Comparison of ENCODE assay signal across 8 mouse cellular contexts in genomic region chr11:119258572-119259322, GRCm38 (mm10). TPM values are rescaled to one million over a fixed set of nuclear protein-coding genes. Genes with fewer than 3 reads are reported as not detected.
DNase-seq lines count a peak whose midpoint lies in the region; ATAC-seq and TF ChIP-seq lines count a peak whose summit lies in the region.

No protein-coding gene starts in this region.

- H3ac ChIP-seq in myocyte (ENCODE audit: control insufficient read depth, insufficient read length), result no peak overlapping the region

- H3K27ac ChIP-seq in forebrain, embryonic 15.5 days (replicated peaks), result peak overlapping the region; percentile 31; the same call in 1 of the 2 replicates
- H3K27ac ChIP-seq in liver, embryonic 13.5 days, result peak overlapping the region; percentile 29; the same call in 1 of the 2 replicates
- peak overlapping the region; percentile 42 for H3K27ac ChIP-seq in stomach, embryonic 16.5 days (ENCODE audit: low read length)

- H3K27me3 ChIP-seq in forebrain, embryonic 15.5 days, result no peaks in the 10 kb centered on the region
- H3K27me3 ChIP-seq in liver, embryonic 13.5 days, result no peaks in the 10 kb centered on the region
- peaks cover 40% of the 10 kb centered on the region for H3K27me3 ChIP-seq in myocyte (ENCODE audit: control insufficient read depth, insufficient read depth, insufficient read length)
- H3K27me3 ChIP-seq in stomach, embryonic 16.5 days (ENCODE audit: control insufficient read depth, insufficient read depth, low read length), result no peaks in the 10 kb centered on the region

- peak overlapping the region; percentile 30 for H3K4me3 ChIP-seq in forebrain, embryonic 15.5 days
- peak overlapping the region; percentile 38 for H3K4me3 ChIP-seq in liver, embryonic 13.5 days (replicated peaks)
- H3K4me3 ChIP-seq in myocyte, result peak overlapping the region; percentile 17
- peak overlapping the region; percentile 30 for H3K4me3 ChIP-seq in stomach, embryonic 16.5 days (replicated peaks; ENCODE audit: low read length)

- H3K9ac ChIP-seq in forebrain, embryonic 15.5 days (replicated peaks), result no peak overlapping the region; the same call in 1 of the 2 replicates
- H3K9ac ChIP-seq in liver, embryonic 13.5 days, result 0 out of 2 replicates have a peak overlapping the region, but pooled peaks have one; percentile 13
- peak overlapping the region; percentile 57 for H3K9ac ChIP-seq in stomach, embryonic 16.5 days (ENCODE audit: low read length)

- intact Hi-C loops in heart, postnatal 14 days (cut with DNase I), result no loop called here

- peak; percentile 85 for DNase-seq in ES-CJ7 (ENCODE audit: low read depth, low spot score)
- peak; percentile 77 for DNase-seq in cerebellum, adult 11-12 months
- DNase-seq in heart, postnatal 14 days, result peak; percentile 63 to 66
- DNase-seq in kidney, postnatal 36 days, result peak; percentile 70 to 80
- DNase-seq in liver, embryonic 13.5 days, result peak; percentile 65

- 64% methylated on average over 23 of the region's 23 CpGs for WGBS in forebrain, embryonic 15.5 days
- WGBS in liver, embryonic 13.5 days (ENCODE audit: insufficient replicate concordance), result 53% methylated on average over 23 of the region's 23 CpGs
- 53% methylated on average over 23 of the region's 23 CpGs for WGBS in stomach, embryonic 16.5 days

- TF ChIP-seq POLR2A in myocyte (IDR thresholded peaks at IDR 0.05; ENCODE audit: insufficient read length, low read depth), result peak; percentile 63

- no peaks in the 10 kb centered on the region for H3K9me3 ChIP-seq in forebrain, embryonic 15.5 days
- no peaks in the 10 kb centered on the region for H3K9me3 ChIP-seq in liver, embryonic 13.5 days (replicated peaks)
- H3K9me3 ChIP-seq in stomach, embryonic 16.5 days (replicated peaks; ENCODE audit: control insufficient read depth, low read length), result no peaks in the 10 kb centered on the region

- peak; percentile 60 for ATAC-seq in forebrain, embryonic 15.5 days (replicated peaks)
- peak; percentile 73 for ATAC-seq in liver, embryonic 13.5 days (ENCODE audit: low read depth)
- peak; percentile 74 for ATAC-seq in stomach, embryonic 16.5 days (ENCODE audit: insufficient read depth, low FRiP score)

- H3K36me3 ChIP-seq in forebrain, embryonic 15.5 days, result peaks cover 3% of the 10 kb centered on the region; the same call in 1 of the 2 replicates
- no peaks in the 10 kb centered on the region for H3K36me3 ChIP-seq in liver, embryonic 13.5 days
- no peaks in the 10 kb centered on the region for H3K36me3 ChIP-seq in myocyte (ENCODE audit: control insufficient read depth, insufficient read depth)
- no peaks in the 10 kb centered on the region for H3K36me3 ChIP-seq in stomach, embryonic 16.5 days (ENCODE audit: control insufficient read depth, insufficient read depth, low read length)

- H3K79me2 ChIP-seq in myocyte (ENCODE audit: control insufficient read depth, insufficient read depth), result no peaks in the 10 kb centered on the region

- H3K4me1 ChIP-seq in forebrain, embryonic 15.5 days, result no peaks in the 10 kb centered on the region
- peaks cover 10% of the 10 kb centered on the region; the same call in 1 of the 2 replicates for H3K4me1 ChIP-seq in liver, embryonic 13.5 days (replicated peaks)
- H3K4me1 ChIP-seq in stomach, embryonic 16.5 days (ENCODE audit: control insufficient read depth, insufficient read depth, low read length), result peaks cover 6% of the 10 kb centered on the region; the same call in 1 of the 2 replicates

- peak overlapping the region; percentile 46 for H3K4me2 ChIP-seq in forebrain, embryonic 15.5 days (replicated peaks)
- H3K4me2 ChIP-seq in liver, embryonic 13.5 days, result peak overlapping the region; percentile 58
- peak overlapping the region; percentile 93 for H3K4me2 ChIP-seq in myocyte (ENCODE audit: low read depth)
- peak overlapping the region; percentile 54 for H3K4me2 ChIP-seq in stomach, embryonic 16.5 days (ENCODE audit: low read depth, low read length)

TF ChIP-seq in myocyte, 11 proteins besides CTCF, POLR2A, EP300 and RAD21:
- TF ChIP-seq MYOG (IDR thresholded peaks at IDR 0.05; ENCODE audit: control insufficient read depth in 1 of 3, insufficient read depth in 1 of 3, insufficient read length in 2 of 3, low read depth in 2 of 3) (no peak), USF1 (IDR thresholded peaks at IDR 0.05; ENCODE audit: low read depth) (peak; percentile 96), E2F4 (IDR thresholded peaks at IDR 0.05; ENCODE audit: insufficient read depth) (no peak), POLR2AphosphoS2 (IDR thresholded peaks at IDR 0.05; ENCODE audit: insufficient read length, low read depth) (peak; percentile 55)

RNA-seq across cellular contexts. Expression of gene Gaa, which starts 8.9 kb away (rescaled TPM):
- polyA plus RNA-seq in forebrain, embryonic 15.5 days (2015; fragmentation: Nextera tagmentation; extraction: Ambion mirVana), result 43.9 and 49.8 TPM in 2 replicates
- 10 to 100 TPM; 53.1 to 56.0 TPM for total RNA-seq in heart, postnatal 14 days (2021)
- polyA plus RNA-seq in liver, embryonic 13.5 days (2015; fragmentation: Nextera tagmentation; extraction: Ambion mirVana), result 17.9 and 21.1 TPM in 2 replicates
- polyA plus RNA-seq in myocyte (2012; fragmentation: generic; extraction: Trizol), result 86.4 TPM
- polyA plus RNA-seq in stomach, embryonic 16.5 days (2015; fragmentation: Nextera tagmentation; extraction: Ambion mirVana), result 74.7 and 85.1 TPM in 2 replicates

RNA-seq across cellular contexts. Expression of gene Ccdc40, which starts 30.4 kb away (rescaled TPM):
- polyA plus RNA-seq in forebrain, embryonic 15.5 days (2015; fragmentation: Nextera tagmentation; extraction: Ambion mirVana), result 12.9 and 13.7 TPM in 2 replicates
- under 1 TPM; 0.15 to 0.31 TPM for total RNA-seq in heart, postnatal 14 days (2021)
- polyA plus RNA-seq in liver, embryonic 13.5 days (2015; fragmentation: Nextera tagmentation; extraction: Ambion mirVana), result 1.4 and 1.8 TPM in 2 replicates
- 0.07 TPM for polyA plus RNA-seq in myocyte (2012; fragmentation: generic; extraction: Trizol)
- 2.3 and 2.4 TPM in 2 replicates for polyA plus RNA-seq in stomach, embryonic 16.5 days (2015; fragmentation: Nextera tagmentation; extraction: Ambion mirVana)

RNA-seq across cellular contexts. Expression of gene Tbc1d16, which starts 30.4 kb away (rescaled TPM):
- polyA plus RNA-seq in forebrain, embryonic 15.5 days (2015; fragmentation: Nextera tagmentation; extraction: Ambion mirVana), result 52.4 and 54.6 TPM in 2 replicates
- total RNA-seq in heart, postnatal 14 days (2021), result 10 to 100 TPM; 68.5 to 68.7 TPM
- polyA plus RNA-seq in liver, embryonic 13.5 days (2015; fragmentation: Nextera tagmentation; extraction: Ambion mirVana), result 1.5 and 1.6 TPM in 2 replicates
- polyA plus RNA-seq in myocyte (2012; fragmentation: generic; extraction: Trizol), result 8.5 TPM
- 13.6 and 14.8 TPM in 2 replicates for polyA plus RNA-seq in stomach, embryonic 16.5 days (2015; fragmentation: Nextera tagmentation; extraction: Ambion mirVana)

RNA-seq across cellular contexts. Expression of gene Eif4a3, which starts 41.1 kb away (rescaled TPM):
- 302 and 313 TPM in 2 replicates for polyA plus RNA-seq in forebrain, embryonic 15.5 days (2015; fragmentation: Nextera tagmentation; extraction: Ambion mirVana)
- total RNA-seq in heart, postnatal 14 days (2021), result 10 to 100 TPM; 64.9 to 74.5 TPM
- polyA plus RNA-seq in liver, embryonic 13.5 days (2015; fragmentation: Nextera tagmentation; extraction: Ambion mirVana), result 236 and 242 TPM in 2 replicates
- polyA plus RNA-seq in myocyte (2012; fragmentation: generic; extraction: Trizol), result 247 TPM
- 272 and 284 TPM in 2 replicates for polyA plus RNA-seq in stomach, embryonic 16.5 days (2015; fragmentation: Nextera tagmentation; extraction: Ambion mirVana)

RNA-seq across cellular contexts. Expression of gene Card14, which starts 48.8 kb away (rescaled TPM):
- 0.09 and 0.18 TPM in 2 replicates for polyA plus RNA-seq in forebrain, embryonic 15.5 days (2015; fragmentation: Nextera tagmentation; extraction: Ambion mirVana)
- under 1 TPM; 0.14 to 0.15 TPM for total RNA-seq in heart, postnatal 14 days (2021)
- 0.20 and 0.22 TPM in 2 replicates for polyA plus RNA-seq in liver, embryonic 13.5 days (2015; fragmentation: Nextera tagmentation; extraction: Ambion mirVana)
- polyA plus RNA-seq in myocyte (2012; fragmentation: generic; extraction: Trizol), result 1.1 TPM
- polyA plus RNA-seq in stomach, embryonic 16.5 days (2015; fragmentation: Nextera tagmentation; extraction: Ambion mirVana), result 3.2 and 5.1 TPM in 2 replicates

Comparison
In these comparisons a context has a peak if more than half of its experiments do, and no peak if none do; other contexts are left out.
1. Peak in every context shown above with its lines: DNase-seq, ATAC-seq, H3K4me3 ChIP-seq and H3K27ac ChIP-seq.